Mouse (Mus musculus) lung, postnatal 14 days (tissue): ENCODE results near the gene Eif2b3.

Experiments
- DNase-seq: peaks from one replicate; pipeline ENCODE4 v3.0.0; 2021

Gene Eif2b3

GRCm38 (mm10) chr4:117096666-117097065 is 77.5 kb downstream of the Eif2b3 start:
- DNase-seq: no peak

DNA sequence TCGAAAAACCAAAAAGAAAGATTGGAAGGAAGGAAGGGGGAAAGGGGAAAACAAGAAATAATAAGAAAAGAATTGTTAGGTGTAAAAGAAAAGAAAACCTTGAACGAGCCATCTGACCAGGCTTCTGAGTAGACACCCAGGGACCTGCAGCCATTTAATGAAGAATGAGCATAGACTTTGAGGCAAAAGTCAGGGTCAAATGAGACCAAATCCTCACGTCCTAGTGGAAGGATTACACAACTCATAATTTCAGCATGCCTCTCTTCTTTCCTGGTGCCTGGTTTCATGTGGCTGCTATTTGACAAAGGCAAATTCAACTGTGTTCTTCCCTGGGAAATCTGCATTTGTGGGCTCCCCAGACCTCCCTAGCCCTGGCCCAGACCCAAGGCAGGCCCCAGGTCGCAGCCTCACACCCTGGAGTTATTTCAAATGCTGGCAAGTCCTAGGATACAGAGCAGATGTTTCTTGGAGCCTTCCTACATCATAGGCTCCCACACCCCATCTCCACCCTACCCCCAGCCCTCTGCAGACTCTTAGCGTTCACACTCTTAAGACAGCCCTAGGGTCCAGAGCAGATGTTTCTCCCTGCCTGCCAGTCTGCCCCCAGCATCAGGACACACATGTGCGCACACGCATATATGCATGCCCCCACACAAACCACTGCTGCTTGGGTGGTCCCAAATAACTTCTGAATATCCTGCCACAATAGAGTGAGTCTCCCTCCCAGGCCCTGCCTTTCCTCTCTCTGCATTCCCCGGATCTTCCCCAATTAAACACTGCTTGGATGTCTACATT is 79.0 kb downstream of the Eif2b3 start:
- DNase-seq: no peak

DNA sequence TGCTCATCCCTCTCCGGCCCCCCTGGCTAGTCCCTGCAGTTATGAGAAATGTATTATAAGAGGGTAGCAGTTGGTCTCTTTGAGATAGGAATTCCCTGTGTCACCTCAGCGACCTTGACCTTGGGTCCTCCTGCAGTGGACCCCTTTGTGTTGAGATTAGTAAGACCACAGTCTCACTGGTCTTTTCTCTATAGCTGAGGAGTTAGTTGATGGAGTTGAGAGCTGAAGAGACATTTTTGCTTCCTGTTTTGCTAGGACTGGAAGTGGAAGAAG is 79.5 kb downstream of the Eif2b3 start:
- DNase-seq: no peak

- no peak for DNase-seq
Measured at GRCm38 (mm10) chr4:117100036-117100435, 80.8 kb downstream of the Eif2b3 start.

GRCm38 (mm10) chr4:117101218-117101617 is 82.0 kb downstream of the Eif2b3 start:
- peak; percentile 46 for DNase-seq

- DNase-seq: no peak
Measured at GRCm38 (mm10) chr4:117104672-117105071, 85.5 kb downstream of the Eif2b3 start.

DNA sequence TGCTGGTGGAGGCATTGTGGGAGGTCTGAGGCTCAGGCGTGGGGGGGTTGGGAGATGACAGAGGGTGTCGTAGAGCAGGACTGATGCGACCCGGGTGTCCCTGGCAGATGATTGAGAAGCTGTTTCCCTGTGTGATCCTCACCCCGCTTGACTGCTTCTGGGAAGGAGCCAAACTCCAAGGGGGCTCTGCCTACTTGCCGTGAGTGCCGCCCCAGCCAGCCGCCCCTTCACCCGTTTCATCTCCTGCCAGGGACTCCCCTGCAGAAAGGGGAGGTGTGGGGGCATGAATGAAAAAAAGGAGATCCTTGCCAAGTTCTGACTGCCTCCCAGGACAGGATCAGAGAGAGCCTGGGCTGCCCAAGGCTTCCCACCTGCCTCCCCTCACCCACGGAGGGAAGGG is 85.9 kb downstream of the Eif2b3 start:
- no peak for DNase-seq

DNA sequence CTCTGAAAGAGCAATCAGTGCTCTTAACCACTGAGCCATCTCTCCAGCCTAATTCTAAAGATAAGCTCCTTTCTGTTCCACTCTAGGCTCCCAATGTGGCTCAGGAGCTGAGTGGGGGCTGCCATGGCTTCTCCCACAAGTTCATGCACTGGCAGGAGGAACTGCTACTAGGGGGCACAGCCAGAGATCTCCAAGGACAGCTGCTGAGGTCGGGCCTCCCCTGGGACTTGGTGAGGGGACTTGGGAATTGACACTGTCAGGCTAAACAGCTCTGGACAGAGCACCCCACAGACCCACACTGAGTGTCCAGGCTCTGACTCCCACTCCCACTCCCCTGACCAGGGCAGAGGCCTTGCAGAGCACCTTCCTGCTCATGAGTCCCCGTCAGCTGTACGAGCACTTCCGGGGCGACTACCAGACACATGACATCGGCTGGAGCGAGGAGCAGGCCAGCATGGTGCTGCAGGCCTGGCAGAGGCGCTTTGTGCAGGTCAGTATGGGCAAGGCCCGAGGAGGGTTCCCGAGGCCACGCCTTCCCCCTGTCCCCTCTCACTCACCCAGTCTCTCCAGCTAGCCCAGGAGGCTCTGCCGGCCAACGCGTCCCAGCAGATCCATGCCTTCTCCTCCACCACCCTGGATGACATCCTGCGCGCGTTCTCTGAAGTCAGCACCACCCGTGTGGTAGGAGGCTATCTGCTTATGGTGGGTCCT is 88.8 kb downstream of the Eif2b3 start:
- no peak for DNase-seq

DNA sequence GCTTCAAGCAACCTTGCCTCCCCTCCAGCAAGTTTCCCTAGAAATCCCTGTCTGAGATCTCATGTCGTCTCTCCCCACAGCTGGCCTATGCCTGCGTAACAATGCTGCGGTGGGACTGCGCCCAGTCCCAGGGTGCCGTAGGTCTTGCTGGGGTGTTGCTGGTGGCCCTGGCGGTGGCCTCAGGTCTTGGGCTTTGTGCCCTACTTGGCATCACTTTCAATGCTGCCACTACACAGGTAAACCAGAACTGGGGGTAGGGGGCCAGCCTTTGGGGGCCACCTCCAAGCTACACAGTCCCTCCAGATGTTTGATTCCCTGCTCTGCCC is 89.3 kb downstream of the Eif2b3 start:
- DNase-seq: no peak

GRCm38 (mm10) chr4:117109330-117109729 is 90.1 kb downstream of the Eif2b3 start:
- no peak for DNase-seq

DNA sequence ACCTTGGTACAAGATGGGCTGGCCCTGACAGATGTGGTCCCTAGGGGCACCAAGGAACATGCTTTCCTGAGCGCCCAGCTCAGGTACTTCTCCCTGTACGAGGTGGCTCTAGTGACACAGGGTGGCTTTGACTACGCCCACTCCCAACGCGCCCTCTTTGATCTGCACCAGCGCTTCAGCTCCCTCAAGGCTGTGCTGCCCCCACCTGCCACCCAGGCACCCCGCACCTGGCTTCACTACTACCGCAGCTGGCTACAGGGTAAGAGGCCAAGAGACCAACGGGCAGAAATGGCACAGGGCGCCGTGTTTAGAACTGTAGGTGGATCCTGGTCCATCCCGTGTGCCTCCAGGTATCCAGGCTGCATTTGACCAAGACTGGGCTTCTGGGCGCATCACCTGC is 91.0 kb downstream of the Eif2b3 start:
- DNase-seq: no peak

GRCm38 (mm10) chr4:117110985-117111384 is 91.8 kb downstream of the Eif2b3 start:
- DNase-seq: no peak

DNA sequence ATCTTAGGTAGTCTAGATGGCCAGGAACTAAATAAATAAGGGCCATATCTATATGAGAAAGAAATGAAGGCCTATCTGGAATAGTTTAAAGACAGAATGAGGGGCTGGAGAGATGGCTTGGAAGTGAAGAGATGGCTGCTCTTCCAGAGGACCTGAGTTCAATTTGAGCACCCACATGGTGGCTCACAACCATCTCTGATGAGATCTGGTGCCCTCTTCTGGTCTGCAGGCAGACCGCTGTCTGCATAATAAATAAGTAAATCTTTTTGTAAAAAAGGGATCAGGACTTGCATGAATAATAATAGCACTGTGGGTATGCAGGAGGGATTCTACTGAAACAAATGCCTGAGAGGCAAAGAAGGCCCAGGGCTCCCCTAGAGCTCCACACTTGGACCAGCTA is 94.0 kb downstream of the Eif2b3 start:
- no peak for DNase-seq

GRCm38 (mm10) chr4:117115592-117115991 is 96.4 kb downstream of the Eif2b3 start:
- DNase-seq: no peak

DNA sequence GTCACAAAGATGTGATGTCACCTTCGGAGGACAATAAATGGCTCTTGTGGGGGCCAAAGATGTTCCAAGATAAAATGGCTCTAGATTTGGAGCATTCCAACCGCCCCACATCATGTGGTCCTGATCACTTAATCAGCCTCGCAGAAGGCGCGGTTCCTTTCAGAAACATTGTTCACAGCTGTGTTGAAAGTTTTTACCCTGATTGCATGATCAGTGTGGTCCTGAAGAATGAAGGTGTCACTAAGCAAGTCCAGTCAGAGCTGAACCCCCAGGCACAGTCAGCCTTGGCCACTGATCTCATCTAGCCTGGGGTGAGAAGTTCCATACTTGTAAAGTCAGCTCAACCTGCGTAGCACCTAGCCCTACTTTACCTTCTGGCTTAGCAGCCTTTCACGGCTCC is 98.7 kb downstream of the Eif2b3 start:
- DNase-seq: no peak

GRCm38 (mm10) chr4:117119636-117120035 is 100.4 kb downstream of the Eif2b3 start:
- DNase-seq: no peak

GRCm38 (mm10) chr4:117120052-117120444 is 100.8 kb downstream of the Eif2b3 start:
- DNase-seq: no peak

DNA sequence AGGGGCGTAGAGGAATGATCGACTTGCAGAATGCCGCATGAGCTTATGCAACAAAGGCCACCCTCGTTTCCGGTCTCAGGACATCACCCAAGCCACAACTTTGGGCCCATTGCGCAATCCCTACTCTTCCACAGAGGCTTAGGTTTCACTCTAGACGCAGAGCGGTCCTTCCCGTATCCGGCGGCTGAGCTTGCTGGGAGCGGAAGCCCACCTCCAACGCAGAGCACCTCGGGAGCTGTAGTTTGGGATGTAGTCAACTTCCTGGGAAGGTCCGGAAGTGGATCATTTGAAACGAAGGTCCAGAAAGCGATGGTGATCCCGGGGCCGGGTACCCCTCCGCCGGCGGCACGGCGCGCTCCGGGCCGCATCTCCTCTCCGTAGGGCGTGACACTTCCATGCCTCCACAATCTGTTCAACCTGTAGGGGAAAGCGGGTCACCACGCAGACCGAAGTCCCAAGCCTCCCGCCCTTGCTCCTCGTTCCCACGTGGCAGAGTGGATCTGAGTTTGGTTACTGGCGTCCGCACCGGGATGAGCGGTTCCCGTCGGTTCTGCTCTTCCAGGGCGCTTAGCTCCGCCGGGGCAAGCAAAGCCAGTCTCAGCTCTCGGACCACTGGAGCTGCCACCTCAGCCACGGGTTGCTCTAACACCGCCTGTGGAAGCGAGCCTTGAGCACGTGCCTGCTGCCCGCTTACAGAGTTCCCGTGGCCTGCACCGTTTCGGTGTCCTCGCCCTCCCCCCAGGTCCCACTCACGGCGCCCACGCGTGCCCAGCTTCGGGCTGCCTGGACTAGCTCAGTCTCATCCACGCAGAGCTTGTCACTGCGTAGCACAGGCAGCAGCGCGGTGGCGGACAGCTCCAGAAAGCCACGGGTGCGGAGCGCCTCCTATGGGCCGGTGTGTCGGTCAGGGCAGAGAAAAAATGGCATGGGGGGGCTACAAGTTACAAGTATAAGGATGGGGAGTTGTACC is 101.5 kb downstream of the Eif2b3 start:
- peak; percentile 97 for DNase-seq

- DNase-seq: peak; percentile 28
Measured at GRCm38 (mm10) chr4:117122209-117122608, 103.0 kb downstream of the Eif2b3 start.

DNA sequence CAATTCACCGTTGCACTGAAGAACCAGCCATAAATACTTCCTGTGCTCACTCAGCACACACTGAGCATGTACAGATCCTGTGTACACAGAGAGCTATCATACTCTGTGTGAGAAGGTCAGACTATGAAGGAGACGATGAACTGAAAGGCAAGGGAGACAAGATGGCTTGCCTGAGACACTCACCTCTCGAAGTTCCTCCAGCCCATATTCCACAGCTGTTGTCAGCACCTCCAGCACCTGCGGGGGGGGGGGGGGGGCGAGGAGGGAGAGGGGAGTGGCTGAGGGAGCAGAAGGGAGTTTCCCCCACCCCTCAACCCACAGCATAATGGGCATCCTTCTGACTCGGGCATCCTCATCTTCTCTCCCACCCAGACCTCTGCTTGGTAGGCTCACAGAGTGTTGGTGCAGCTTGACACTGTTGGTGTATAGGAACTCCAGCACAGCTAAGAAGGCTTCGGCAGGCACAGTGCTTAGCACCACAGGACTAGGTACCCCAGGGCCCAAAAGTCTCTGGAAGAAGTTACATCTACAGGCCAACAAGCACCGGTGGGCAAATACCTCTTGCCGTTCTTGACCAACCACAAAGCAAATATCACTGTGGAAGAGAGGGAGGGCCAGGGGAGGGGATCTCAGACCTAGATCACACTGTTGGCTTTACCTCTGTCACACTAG is 104.5 kb downstream of the Eif2b3 start:
- DNase-seq: no peak

GRCm38 (mm10) chr4:117124218-117124517 is 105.0 kb downstream of the Eif2b3 start:
- DNase-seq: no peak

GRCm38 (mm10) chr4:117124518-117125347 is 105.5 kb downstream of the Eif2b3 start:
- peak; percentile 53 for DNase-seq
